Mouse (Mus musculus) embryonic facial prominence, embryonic 12.5 days (tissue): ENCODE measurements at regions not wholly inside any gene's neighbourhood (a gene's known extent, or its start where the extent isn't known, plus 50 kb on each side); places are given as distances from the start of the nearest gene placed in this dataset.
"Not testable (repeated sequence)": the region's sequence is repeated elsewhere in the genome, so short reads cannot be mapped to it uniquely, and the experiment has no call there.

ENCODE experiments used
- ATAC-seq: fragments of 200-750 bp; cut with Nextera tagmentation; 2 replicates; pipeline ENCODE4 v1.8.0; 2017; ENCODE audit not compliant: insufficient number of reproducible peaks, insufficient read depth, low FRiP score, low TSS enrichment
- H3K27ac ChIP-seq: fragments of 300-500 bp; sonication (generic); 2 replicates; pipeline ENCODE4 v1.5.1; 2016; ENCODE audit warnings: mild to moderate bottlenecking
- H3K27me3 ChIP-seq: fragments of 300-500 bp; sonication (generic); 2 replicates; pipeline ENCODE4 v1.6.1; 2016; ENCODE audit warnings: mild to moderate bottlenecking, moderate library complexity
- H3K36me3 ChIP-seq: fragments of 300-500 bp; sonication (generic); 2 replicates; pipeline ENCODE4 v1.6.1; 2016; ENCODE audit warnings: mild to moderate bottlenecking
- H3K4me1 ChIP-seq: fragments of 300-500 bp; sonication (generic); 2 replicates; pipeline ENCODE4 v1.6.1; 2016
- H3K4me2 ChIP-seq: fragments of 300-500 bp; sonication (generic); replicated peaks from 2 replicates; pipeline ENCODE4 v1.6.1; 2016; ENCODE audit warnings: mild to moderate bottlenecking, moderate library complexity
- H3K4me3 ChIP-seq: fragments of 300-500 bp; sonication (generic); 2 replicates; pipeline ENCODE4 v1.5.1; 2016; ENCODE audit warnings: mild to moderate bottlenecking
- H3K9ac ChIP-seq: fragments of 300-500 bp; sonication (generic); 2 replicates; pipeline ENCODE4 v1.6.1; 2016; ENCODE audit warnings: mild to moderate bottlenecking, moderate library complexity
- H3K9me3 ChIP-seq: fragments of 300-500 bp; sonication (generic); 2 replicates; pipeline ENCODE4 v1.6.1; 2016; ENCODE audit warnings: mild to moderate bottlenecking, moderate library complexity
- WGBS: fragments of 180-500 bp; shearing (Covaris S2); methylation state at CpG from one replicate; pipeline ENCODE4 v1.1.7; 2016; 5-methylcytosine and 5-hydroxymethylcytosine counted together

DNA sequence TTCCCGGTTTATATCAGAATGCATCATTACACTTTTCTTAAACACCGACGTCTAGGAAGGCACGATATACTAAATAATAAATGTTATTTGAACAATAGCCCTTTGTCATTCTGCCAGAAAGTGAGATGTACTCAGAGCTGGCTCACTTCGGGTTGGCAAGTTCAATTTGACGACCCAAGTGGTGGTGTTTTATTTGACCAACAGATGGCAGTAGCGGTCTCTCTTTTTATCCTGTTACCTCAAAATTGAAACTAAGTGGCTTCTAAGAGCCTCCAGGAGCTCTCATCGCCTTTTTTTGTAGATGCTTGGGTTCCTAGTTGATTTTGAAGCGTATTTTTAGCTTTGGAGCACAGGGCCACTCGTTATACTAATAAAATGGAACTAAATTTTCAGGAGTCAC is 66.7 kb upstream of the Chmp2b start:
- Histone ChIP-seq H3K27ac (no peak overlapping the region), H3K9ac (no peak overlapping the region), H3K4me3 (no peak overlapping the region), H3K4me2 (no peak overlapping the region), H3K36me3 (no peaks in the 10 kb centered on the region), H3K9me3 (no peaks in the 10 kb centered on the region), H3K27me3 (no peaks in the 10 kb centered on the region), H3K4me1 (no peaks in the 10 kb centered on the region)
- ATAC-seq: no peak
- WGBS: 10% methylated on average over 10 of the region's 10 CpGs

DNA sequence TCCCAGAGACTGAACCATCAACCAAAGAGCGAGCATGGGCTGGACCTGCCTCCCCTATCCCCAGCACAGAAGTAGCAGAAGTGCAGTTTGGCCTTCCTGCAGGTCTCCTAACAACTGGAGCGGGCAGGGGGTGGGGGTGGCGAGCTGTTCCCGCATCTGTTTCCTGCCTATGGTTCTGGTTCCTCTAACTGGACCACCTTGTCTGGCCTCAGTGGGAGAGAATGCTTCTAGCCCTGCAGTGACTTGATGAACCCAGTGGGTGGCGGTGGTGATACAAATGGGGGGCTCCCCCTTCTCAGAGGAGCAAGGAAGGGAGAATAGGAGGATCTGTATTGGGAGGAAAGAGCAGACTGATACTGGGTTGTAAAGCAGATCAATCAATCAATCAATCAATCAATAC is 69.2 kb upstream of the Chmp2b start:
- ATAC-seq: no peak
- no peak overlapping the region for H3K4me3 ChIP-seq
- H3K27me3 ChIP-seq: no peaks in the 10 kb centered on the region
- H3K4me1 ChIP-seq: no peaks in the 10 kb centered on the region
- H3K4me2 ChIP-seq: no peak overlapping the region
- no peaks in the 10 kb centered on the region for H3K9me3 ChIP-seq
- no peak overlapping the region for H3K27ac ChIP-seq
- no peak overlapping the region for H3K9ac ChIP-seq
- 52% methylated on average over 5 of the region's 5 CpGs for WGBS
- no peaks in the 10 kb centered on the region for H3K36me3 ChIP-seq

DNA sequence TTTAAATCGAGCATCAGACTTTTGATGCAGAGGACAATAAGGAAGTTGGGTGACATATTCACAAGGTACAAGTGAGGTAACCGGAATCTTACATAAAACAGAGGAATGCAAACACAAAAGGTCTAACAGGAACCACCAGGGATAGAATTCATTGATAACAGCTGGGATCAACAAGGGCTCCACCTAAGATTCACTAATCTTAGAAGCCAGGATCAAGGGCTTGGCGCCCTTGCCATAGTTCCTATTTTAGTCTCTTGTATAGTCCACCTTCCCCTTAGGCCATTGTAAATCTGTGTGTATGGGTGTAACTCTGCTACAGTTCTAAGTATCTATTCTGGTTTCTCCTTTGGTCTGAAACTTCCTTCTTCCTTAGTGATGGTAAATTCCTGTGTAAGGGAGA is 84.2 kb upstream of the Chmp2b start:
- not testable (repeated sequence) for H3K4me3 ChIP-seq, H3K4me2 ChIP-seq, H3K9me3 ChIP-seq, H3K4me1 ChIP-seq, H3K27me3 ChIP-seq, H3K9ac ChIP-seq, H3K36me3 ChIP-seq, H3K27ac ChIP-seq, ATAC-seq
- 77% methylated on average over 3 of the region's 3 CpGs for WGBS

GRCm38 (mm10) chr16:65649061-65649460 is 86.5 kb upstream of the Chmp2b start:
- Histone ChIP-seq H3K4me3 (no peak overlapping the region), H3K27ac (no peak overlapping the region), H3K27me3 (no peaks in the 10 kb centered on the region), H3K9me3 (no peaks in the 10 kb centered on the region), H3K4me2 (no peak overlapping the region), H3K4me1 (no peaks in the 10 kb centered on the region), H3K9ac (no peak overlapping the region), H3K36me3 (no peaks in the 10 kb centered on the region)
- ATAC-seq: no peak
- 82% methylated on average over 3 of the region's 3 CpGs for WGBS

DNA sequence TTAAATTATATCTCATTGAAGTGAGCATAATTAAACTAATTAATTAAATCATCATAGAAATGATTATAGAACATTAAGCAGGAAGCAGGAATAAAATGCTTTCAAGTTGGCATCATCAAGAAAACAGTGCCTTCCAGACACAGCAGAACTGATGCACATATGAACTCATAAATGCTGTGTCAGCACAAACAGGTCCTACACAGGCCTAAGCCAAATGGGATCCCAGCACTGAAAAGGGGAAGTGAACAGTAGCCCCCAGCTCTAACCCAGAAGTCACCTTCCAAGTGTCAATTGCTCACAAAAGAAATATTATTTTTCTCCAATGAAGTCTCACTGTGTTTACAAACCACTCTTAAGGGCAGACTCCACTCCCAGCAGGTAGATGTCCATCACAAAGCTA is 93.0 kb upstream of the Chmp2b start:
- no peak for ATAC-seq
- H3K4me1 ChIP-seq: no peaks in the 10 kb centered on the region
- no peak overlapping the region for H3K9ac ChIP-seq
- H3K27ac ChIP-seq: no peak overlapping the region
- H3K4me3 ChIP-seq: no peak overlapping the region
- H3K9me3 ChIP-seq: no peaks in the 10 kb centered on the region
- no peaks in the 10 kb centered on the region for H3K27me3 ChIP-seq
- no peak overlapping the region for H3K4me2 ChIP-seq
- H3K36me3 ChIP-seq: no peaks in the 10 kb centered on the region

GRCm38 (mm10) chr16:65657829-65658228 is 95.3 kb upstream of the Chmp2b start:
- Histone ChIP-seq H3K36me3 (no peaks in the 10 kb centered on the region), H3K9ac (no peak overlapping the region), H3K4me2 (no peak overlapping the region), H3K4me3 (no peak overlapping the region), H3K27me3 (no peaks in the 10 kb centered on the region), H3K4me1 (no peaks in the 10 kb centered on the region), H3K9me3 (no peaks in the 10 kb centered on the region), H3K27ac (no peak overlapping the region)
- no peak for ATAC-seq
- 49% methylated on average over 2 of the region's 2 CpGs for WGBS

DNA sequence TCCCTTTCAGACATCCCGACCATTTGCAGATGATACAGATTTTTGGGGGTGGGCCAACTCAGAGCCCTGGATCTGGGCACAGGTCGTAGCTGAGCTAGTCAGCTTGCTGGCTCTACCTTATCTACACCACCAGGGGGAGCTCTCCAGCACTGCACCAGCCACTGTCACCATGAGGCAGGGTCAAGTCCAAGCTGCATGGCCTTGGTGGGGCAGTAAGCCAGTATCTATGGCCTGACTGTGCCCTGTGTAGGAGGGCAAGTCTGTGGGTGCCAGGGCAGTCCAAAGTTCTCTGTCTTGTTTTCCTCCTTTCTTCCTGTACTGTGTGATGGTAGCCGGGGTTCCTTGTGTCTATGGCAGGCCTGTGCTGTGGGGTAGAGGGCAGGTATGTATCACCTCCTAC is 102.3 kb upstream of the Chmp2b start:
- H3K4me2 ChIP-seq: no peak overlapping the region
- no peaks in the 10 kb centered on the region for H3K27me3 ChIP-seq
- H3K9me3 ChIP-seq: no peaks in the 10 kb centered on the region
- no peaks in the 10 kb centered on the region for H3K4me1 ChIP-seq
- ATAC-seq: 0 out of 2 replicates have a peak, but pooled peaks have one; percentile 52
- no peak overlapping the region for H3K9ac ChIP-seq
- H3K4me3 ChIP-seq: no peak overlapping the region
- no peak overlapping the region for H3K27ac ChIP-seq
- 63% methylated on average over 3 of the region's 3 CpGs for WGBS
- no peaks in the 10 kb centered on the region for H3K36me3 ChIP-seq

GRCm38 (mm10) chr16:65672116-65672515 is 109.6 kb upstream of the Chmp2b start:
- Histone ChIP-seq H3K36me3 (no peaks in the 10 kb centered on the region), H3K4me1 (no peaks in the 10 kb centered on the region), H3K4me2 (no peak overlapping the region), H3K9me3 (no peaks in the 10 kb centered on the region), H3K9ac (no peak overlapping the region), H3K27ac (no peak overlapping the region), H3K27me3 (no peaks in the 10 kb centered on the region), H3K4me3 (no peak overlapping the region)
- 93% methylated on average over 2 of the region's 2 CpGs for WGBS
- ATAC-seq: no peak

GRCm38 (mm10) chr16:65683089-65683488 is 120.6 kb upstream of the Chmp2b start:
- Histone ChIP-seq H3K9me3 (no peaks in the 10 kb centered on the region), H3K4me1 (no peaks in the 10 kb centered on the region), H3K27me3 (no peaks in the 10 kb centered on the region), H3K4me3 (no peak overlapping the region), H3K9ac (no peak overlapping the region), H3K27ac (no peak overlapping the region), H3K4me2 (no peak overlapping the region), H3K36me3 (no peaks in the 10 kb centered on the region)
- WGBS: 70% methylated on average over 7 of the region's 7 CpGs
- ATAC-seq: no peak

GRCm38 (mm10) chr16:65683703-65684320 is 121.3 kb upstream of the Chmp2b start:
- Histone ChIP-seq H3K4me3 (no peak overlapping the region), H3K9me3 (no peaks in the 10 kb centered on the region), H3K9ac (no peak overlapping the region), H3K36me3 (no peaks in the 10 kb centered on the region), H3K4me1 (no peaks in the 10 kb centered on the region), H3K4me2 (no peak overlapping the region), H3K27me3 (no peaks in the 10 kb centered on the region), H3K27ac (no peak overlapping the region)
- no peak for ATAC-seq

GRCm38 (mm10) chr16:65693626-65694025 is 121.4 kb upstream of the Vgll3 start:
- WGBS: 81% methylated on average over 2 of the region's 2 CpGs
- no peaks in the 10 kb centered on the region for H3K36me3 ChIP-seq
- H3K4me1 ChIP-seq: no peaks in the 10 kb centered on the region
- no peaks in the 10 kb centered on the region for H3K27me3 ChIP-seq
- H3K9ac ChIP-seq: no peak overlapping the region
- no peak overlapping the region for H3K4me3 ChIP-seq
- no peak overlapping the region for H3K27ac ChIP-seq
- no peak for ATAC-seq
- H3K9me3 ChIP-seq: no peaks in the 10 kb centered on the region
- no peak overlapping the region for H3K4me2 ChIP-seq

DNA sequence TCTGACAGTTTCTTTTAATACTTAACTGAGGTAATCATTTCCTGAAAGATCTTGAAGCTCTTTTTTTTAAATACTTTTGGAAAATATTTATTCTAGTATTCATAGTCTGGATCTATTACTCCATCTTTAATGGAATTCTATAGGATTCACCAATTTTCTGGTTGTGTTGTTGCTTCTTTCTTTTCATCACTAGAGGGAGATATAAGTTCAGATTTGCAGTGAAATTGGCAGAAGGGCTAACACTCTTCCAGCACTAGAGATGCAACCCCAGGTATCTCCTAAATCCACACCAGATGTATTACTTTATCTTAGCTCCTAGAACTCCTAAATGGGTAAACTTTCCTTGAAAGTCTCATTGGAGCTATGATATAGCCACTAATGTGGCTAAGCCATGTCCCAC is 99.4 kb upstream of the Vgll3 start:
- Histone ChIP-seq H3K27ac (no peak overlapping the region), H3K9me3 (no peaks in the 10 kb centered on the region), H3K9ac (no peak overlapping the region), H3K36me3 (no peaks in the 10 kb centered on the region), H3K4me2 (no peak overlapping the region), H3K27me3 (no peaks in the 10 kb centered on the region), H3K4me3 (no peak overlapping the region), H3K4me1 (no peaks in the 10 kb centered on the region)
- no peak for ATAC-seq
